Mouse (Mus musculus) cerebellum, postnatal 14 days (tissue): ENCODE data around the gene Fam19a2.

Experiments used
- DNase-seq, 2 experiments: peaks; one replicate each; pipeline ENCODE4 v3.0.0; 2021; ENCODE audit warnings: mixed read lengths in 2 of 2

The Fam19a2 gene

GRCm38 (mm10) chr10:123263876-123264309, at the start of gene Fam19a2:
Gene Fam19a2, plus strand, starts transcription at chr10:123263996.
- peak; percentile 69 to 74 for DNase-seq

DNA sequence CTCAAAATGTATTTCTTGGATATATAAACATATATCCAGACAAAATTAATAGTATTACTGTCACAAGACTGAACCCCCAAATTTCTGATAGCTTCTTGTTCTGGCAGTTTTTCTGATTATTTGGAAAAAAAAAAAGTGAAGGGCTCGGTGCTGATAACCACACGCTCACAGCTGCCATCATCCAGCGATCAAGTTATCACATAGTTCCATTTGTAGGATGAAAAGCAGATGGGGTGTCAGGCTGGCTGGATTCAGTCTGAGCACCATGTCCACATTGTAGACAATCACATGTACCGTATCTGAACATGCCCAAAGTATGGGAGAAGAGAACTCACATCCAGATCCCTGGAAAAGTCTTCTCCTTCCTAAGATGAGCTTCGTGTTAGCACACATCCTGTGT, 41.0 kb upstream of the Fam19a2 start:
- DNase-seq = no peak

DNA sequence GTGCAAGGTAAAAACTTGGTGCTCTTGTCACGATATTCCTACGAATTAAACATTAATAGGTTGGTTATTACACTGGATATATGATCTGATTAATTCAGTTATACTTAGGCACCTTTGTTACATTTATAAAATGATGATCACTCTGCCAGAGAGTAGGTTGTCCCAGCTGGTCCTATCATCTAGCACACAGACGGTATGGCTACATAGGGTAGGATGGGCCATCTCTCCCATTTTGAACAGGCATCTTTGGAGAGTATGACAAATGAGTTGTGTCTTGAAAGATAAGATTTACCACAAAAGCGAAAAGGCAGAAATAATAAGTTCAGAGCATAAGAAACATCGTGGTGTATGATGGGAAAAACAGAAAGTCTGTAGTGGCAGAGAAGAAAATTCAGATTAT, 34.4 kb upstream of the Fam19a2 start:
- no peak for DNase-seq

- no peak for DNase-seq
These were observed 15.7 kb upstream of the Fam19a2 start for GRCm38 (mm10) chr10:123248063-123248462.

DNA sequence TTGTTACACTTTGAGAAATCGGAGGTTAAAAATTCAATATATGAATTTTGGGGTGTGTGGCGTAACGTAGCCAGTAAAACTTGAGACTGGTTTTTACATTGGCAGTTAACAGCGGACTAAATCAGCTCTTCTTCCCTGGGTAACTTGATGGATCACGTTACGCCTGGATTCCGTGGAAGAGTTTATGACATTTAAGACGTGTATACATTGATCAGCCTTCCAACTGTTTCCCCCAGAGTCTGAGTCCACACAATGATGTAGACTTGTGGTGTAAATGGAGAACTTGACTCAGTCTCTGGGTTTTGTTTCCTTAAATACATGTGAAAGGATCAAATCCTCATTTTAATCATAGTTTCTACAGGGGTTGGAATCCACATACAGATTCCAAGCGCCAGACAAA, 11.9 kb upstream of the Fam19a2 start:
- DNase-seq = no peak

DNA sequence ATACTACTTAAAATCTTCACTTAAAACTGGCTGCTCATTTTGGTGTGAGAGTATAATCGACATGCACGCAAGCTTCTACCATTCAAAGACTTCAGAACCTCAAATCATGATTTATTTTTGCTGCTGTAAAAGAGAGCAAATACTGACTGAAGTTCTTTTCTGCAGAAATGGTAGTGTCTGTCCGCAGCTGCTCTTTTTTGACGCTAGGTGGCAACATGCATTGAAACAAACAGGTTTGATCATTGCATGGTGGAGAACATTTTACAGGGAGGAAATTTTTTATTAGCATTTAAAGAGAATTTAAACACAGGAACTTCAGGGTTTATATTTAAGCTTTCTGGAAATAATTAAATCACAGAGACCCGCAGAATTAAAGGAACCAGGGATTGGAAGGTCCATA, 9.5 kb upstream of the Fam19a2 start:
- peak; percentile 23 to 26 for DNase-seq

DNA sequence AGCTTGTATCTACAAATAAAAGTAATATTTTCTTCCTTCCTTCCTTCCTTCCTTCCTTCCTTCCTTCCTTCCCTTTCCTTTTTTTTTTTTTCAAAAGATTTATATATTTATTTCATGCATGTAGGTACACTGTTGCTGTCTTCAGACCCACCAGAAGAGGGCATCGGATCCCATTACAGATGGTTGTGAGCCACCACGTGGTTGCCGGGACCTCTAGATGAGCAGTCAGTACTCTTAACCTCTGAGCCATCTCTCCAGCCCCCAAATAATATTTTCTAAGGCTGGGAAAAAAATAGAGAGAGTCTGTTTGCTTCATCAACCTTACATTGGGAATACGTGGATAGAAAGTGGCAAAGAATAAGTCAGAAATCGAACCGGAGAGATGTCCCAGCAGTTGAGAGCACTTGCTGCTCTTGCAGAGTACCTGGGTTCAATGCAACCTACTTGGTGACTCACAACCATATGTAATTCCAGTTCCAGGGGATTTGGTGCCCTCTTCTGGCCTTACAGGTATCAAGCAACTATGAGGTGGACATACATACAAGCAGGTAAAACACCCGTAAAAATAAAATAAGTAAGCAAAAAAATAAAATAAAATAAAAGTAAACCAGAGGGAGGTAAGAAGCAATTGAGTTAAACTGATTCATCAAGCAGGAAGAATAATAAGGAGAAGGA, 8.0 kb upstream of the Fam19a2 start:
- no peak for DNase-seq

DNA sequence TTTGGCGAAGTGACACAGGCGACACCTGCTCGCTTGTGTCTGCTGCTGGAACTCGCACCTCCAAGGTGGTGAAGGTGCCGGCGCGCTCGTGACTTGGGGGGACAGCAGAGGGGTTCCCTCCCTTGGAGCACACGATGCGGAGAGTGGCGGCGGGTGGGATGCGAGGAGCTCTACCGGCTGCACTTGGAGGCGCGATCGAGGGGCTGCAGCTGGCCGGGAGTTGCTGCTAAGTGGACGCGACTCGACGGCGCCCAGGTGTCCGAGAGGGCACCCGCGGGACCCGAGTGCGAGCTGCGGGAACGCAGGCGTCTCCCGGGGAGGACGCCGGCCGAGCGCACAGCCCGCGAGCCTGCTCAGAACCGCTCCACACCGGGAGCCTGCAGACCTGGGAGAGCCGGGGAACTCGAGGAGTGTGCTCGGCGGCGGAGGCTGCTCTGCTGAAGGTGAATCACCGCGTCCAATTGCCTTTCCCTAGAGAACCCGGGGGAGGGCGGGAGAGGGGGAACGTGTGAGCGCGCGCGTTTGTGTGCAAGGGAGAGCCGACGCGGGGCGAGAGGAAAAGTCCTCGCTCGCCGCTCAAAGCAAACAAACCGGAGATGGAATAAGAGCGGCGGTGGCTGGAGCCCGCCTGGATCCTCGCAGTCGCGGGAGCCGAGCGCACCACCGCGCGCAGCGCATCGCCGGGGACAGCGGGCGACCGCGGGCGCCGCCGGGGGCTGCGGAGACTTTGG, 830 bp downstream of the Fam19a2 start:
- DNase-seq = peak; percentile 44 to 54

DNA sequence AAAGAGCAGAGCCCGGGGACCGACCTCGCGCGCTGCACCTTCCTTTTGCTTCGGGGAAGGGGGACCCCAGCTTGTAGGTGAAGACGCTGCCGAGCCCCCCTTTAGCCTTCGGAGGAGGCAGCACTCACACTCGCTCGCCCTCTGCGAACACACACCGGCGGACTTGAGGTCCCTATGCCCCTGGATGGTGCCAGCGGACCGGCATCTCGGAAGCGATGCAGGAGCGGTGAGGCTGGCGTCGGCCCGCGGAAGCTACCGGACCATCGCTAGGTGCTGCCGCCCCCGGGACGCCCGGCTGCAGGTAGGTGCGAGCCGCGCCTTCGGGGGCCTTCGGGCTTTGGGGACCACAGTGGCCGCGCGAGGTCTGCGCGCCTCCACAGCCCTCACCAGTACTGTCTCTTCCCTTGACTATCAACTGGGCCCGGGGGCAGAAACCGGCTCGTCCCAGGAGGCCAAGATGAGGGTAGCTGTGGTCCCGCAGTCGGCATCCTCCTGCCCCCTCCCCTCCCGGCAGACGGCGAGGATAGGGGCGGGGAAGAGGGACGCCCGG, 1.5 kb downstream of the Fam19a2 start:
- peak; percentile 23 to 26 for DNase-seq

DNA sequence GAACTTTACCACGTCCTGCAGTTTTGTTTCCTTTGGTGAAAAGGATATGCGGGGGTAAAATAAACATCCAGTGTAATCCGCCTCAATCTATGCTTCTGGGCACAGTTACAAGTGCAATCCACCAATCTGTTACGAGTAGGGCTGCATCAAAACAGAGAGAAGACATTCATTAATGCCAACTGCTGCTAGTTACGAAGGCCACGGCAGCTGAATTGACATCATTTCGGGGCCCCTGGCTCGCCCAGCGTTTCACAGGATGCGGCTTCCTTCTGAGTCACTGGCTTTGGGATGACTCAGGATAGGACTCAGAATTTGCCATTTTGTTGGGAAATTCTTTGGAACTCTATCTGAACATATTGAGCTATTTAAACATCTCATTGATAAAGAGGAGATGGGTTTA, 4.8 kb downstream of the Fam19a2 start:
- DNase-seq = no peak

- DNase-seq = no peak
These were observed 10.8 kb downstream of the Fam19a2 start for GRCm38 (mm10) chr10:123274554-123274953.

- no peak for DNase-seq
These were observed 43.5 kb downstream of the Fam19a2 start for GRCm38 (mm10) chr10:123307300-123307699.

DNA sequence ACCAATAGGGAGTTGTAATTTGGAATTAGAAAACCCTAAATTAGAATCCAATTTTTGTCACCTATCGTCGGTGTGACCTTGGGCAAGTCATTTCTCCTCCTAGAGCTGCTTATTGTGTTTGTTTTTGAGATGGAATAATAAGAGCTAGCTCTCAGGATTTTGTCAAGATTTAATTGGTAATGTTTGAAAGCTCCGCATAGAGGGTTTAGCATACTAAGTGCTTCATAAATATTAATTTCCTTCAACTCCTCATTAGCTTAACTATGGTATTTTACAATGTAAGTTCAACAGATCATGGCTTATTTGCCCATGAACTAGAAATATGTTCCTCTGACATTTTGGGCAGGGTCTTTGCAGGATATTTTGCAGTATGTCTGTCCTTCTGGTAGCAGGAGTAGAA, 62.5 kb downstream of the Fam19a2 start:
- DNase-seq = no peak

GRCm38 (mm10) chr10:123341280-123341679, 77.5 kb downstream of the Fam19a2 start:
- no peak for DNase-seq

GRCm38 (mm10) chr10:123342591-123343236, 78.9 kb downstream of the Fam19a2 start:
- peak; percentile 61 to 69 for DNase-seq

GRCm38 (mm10) chr10:123346301-123346700, 82.5 kb downstream of the Fam19a2 start:
- DNase-seq = no peak

DNA sequence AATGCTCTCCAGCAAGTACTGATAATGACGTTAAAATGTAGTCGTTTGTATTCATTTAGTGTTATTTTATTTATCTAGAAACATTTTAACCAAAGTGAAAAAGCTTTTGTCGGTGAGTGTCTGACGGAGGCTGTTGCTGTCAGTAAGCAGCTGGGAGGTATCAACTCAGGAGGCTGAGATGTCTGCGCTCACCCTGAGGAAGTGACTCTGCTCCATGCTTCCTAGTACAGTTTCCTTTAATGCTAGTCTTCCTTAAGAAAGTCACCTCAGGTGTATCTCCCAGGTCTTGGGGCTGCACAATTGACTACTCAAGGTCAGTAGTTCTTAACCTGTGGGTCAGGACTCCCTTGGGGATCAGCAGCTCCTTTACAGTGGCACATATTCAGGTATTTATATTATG, 89.9 kb downstream of the Fam19a2 start:
- no peak for DNase-seq

- DNase-seq = no peak
These were observed 93.2 kb downstream of the Fam19a2 start for GRCm38 (mm10) chr10:123357010-123357409.

- DNase-seq = no peak
These were observed 96.7 kb downstream of the Fam19a2 start for GRCm38 (mm10) chr10:123360492-123360891.

DNA sequence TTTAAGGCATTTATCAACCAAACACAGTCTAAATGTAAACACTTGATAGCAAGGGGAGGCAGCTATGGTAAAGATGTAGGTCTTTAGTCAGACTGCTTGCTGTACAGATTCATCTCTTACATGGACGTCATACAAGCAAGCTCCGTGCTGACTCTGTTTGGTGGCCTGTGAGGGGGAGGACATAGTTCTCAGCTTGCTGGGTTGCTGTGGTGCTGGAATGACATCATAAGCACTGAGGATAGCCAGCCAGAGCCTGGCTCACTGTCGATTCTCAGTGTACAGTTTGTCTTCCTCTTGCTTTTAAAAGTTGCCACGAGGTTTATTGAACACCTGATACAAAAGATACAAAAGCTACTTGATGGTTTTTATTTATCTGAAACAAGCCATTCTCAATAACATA, 100.8 kb downstream of the Fam19a2 start:
- DNase-seq = no peak

DNA sequence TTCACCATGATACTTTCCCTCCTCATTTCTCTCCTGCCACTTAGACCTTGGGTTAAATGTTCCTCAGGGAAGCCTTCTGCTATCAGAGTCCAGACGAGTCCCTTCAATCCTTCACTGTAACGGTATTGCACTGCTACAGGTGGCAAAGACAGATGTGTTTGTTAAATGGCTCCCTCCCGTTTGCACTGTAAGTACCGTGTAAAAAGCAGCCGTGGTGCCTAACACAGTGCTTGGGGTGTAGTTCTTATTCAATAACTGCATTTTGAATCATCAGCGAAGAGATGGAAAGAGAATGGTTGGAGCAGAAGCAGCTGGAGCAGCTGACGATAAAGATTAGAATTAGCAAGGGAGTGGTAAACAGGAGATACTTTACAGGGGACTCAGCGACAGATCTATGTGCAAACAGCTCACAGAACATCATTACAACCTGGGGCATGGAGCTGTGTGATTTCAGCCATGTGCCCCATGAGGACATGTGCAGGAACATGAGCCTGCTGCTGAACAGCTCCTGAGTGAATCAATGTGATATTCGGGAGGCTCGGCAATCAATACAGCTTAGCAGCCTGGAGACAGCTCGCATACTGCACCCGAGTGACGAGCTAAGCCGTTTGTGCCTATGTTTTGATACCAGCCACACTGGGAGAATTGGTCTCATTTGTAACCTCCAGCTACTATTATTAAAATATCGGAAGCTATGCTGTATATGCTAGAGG, 103.5 kb downstream of the Fam19a2 start:
- DNase-seq = no peak

GRCm38 (mm10) chr10:123383277-123383676, 119.5 kb downstream of the Fam19a2 start:
- no peak for DNase-seq

DNA sequence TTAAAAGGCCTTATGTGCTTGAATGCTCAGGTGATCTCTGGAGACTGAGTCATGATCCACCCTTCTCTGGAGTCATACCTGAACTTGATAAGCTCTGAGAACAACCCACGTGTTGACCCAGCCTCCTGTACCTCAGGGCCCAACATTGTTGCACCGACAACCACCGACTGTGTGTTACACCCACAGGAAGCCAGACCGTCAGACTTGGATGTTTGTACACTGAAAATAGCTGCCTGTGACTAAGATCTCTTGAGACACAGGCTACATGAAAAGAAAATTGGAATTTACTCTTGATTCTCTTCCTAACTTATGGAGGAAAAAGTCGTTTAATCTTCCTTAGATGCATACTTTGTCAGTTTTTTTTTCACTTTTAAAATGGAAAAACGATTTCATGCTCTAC, 121.8 kb downstream of the Fam19a2 start:
- no peak for DNase-seq
